Mouse (Mus musculus): Measurements from ENCODE around the gene Sertad4.

DNA sequence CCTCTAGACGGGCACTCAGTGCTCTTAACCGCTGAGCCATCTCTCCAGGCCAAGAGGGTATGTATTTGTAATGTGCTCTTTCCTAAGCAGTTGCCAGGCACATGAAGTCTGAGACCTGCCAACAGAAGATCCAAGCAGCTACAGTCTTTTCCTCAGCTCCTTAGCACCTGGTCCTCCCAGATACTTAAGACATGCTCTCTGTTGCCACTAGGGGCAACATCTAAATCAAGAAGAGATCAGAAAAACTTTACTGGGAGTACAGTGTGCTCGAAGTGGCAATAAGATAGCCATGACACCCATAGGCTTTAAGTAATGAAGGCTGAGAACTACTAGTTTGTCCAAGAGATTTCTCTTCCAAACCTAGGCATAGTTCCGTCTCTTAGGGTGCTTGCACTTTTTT, 24.6 kb upstream of the Sertad4 start:
- TF ChIP-seq CTCF (IDR thresholded peaks at IDR 0.05; ENCODE audit: extremely low read depth, insufficient read depth, insufficient read length, insufficient replicate concordance) (no peak), POLR2A (IDR thresholded peaks at IDR 0.05; ENCODE audit: low read depth, low read length) (no peak)
